Mouse (Mus musculus): Measurements from ENCODE around the gene Gh. TPM values are rescaled to one million over a fixed set of nuclear protein-coding genes. Genes with fewer than 3 reads are reported as not detected.

Gene Gh
- 8.6 to 12.0 TPM (median 11.0 TPM) in 4 replicates for total RNA-seq (2023)

GRCm38 (mm10) chr11:106301765-106302164, at the start of gene Gh:
Gene Gh, minus strand, starts transcription at chr11:106301865.

DNA sequence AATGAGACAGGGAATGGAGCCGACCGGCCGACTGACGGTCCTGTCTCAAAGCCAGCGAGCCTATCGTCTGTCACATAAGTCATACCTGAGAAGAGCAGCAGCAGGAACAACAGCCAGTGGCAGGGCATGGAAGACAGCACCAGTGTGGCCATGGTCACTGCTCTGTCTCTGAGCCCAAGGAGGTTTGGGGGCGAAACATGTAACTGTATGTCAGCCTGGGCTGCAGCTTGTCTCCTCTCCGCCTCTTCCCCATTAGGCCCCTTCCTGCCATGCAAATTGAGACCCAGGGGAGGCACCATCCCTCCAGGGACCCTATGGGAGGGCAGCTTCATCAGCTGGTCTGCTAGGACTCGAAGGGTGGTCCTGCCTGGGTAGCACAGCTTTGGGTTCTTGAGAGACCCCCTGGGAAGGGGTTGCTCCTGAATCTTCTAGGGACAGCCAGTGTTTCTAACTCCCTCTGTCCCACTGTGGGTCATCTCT, 12.7 kb upstream of the Gh start, which contains the start of gene Cd79b:
TSS of gene Cd79b (minus strand) at position 430 of the 480 bp plus-strand sequence.

DNA sequence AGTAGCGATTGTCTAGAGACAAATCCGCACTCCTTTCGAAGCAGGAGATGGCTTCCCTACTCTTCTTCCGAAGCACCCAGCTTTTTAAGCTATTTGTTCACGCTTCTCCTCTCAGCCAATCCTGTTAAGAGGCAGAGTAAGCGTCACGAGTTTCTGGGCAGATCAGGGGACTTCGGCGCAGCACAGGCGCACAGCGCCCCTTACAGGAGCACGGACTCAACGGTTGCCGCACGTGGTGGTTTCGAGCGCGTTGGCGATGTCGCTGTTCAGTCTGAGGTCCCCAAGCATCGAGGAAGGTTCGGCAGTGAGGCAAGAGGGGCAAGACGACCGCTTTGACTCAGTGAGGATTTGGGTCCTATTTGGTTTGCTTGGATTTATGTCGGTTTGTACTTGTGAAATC, 25.2 kb downstream of the Gh start, which contains the start of gene Tcam1:
TSS of gene Tcam1 (plus strand) at position 219 of the 400 bp plus-strand sequence.

DNA sequence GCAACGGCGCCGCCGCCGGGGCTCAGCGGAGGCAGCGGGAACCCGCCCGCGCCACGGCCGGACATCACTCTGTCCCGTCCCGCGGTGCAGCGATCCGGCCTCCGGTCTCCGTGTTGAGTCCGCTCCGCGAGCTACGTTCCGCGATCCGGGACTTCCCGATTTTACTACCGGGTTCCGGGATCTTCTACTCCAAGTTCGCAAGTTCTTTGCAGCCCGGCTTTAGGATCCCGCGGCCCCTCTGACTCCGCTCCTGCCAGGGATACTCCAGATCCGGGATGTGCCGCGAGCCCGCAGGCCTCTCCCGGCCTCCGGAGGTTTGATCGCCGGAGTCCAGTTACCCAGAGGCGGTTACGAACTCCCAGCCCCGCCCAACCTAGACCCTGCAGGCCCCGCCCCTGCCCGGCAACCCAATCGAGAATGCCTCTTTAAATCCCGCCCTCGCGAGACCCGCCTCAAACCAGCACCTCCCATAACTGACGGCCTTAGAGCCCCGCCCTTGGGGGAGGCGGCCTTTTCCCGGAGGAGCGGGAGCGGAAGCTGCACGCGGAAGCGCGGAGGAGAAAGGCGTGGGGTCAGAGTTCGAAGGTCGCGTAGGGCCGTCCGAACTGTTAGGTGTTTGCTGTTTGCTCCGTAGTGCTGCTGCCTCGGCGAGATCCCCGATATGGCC, 28.9 kb downstream of the Gh start, which contains the start of gene Smarcd2:
TSS of gene Smarcd2 (minus strand) at position 329 of the 667 bp plus-strand sequence.

DNA sequence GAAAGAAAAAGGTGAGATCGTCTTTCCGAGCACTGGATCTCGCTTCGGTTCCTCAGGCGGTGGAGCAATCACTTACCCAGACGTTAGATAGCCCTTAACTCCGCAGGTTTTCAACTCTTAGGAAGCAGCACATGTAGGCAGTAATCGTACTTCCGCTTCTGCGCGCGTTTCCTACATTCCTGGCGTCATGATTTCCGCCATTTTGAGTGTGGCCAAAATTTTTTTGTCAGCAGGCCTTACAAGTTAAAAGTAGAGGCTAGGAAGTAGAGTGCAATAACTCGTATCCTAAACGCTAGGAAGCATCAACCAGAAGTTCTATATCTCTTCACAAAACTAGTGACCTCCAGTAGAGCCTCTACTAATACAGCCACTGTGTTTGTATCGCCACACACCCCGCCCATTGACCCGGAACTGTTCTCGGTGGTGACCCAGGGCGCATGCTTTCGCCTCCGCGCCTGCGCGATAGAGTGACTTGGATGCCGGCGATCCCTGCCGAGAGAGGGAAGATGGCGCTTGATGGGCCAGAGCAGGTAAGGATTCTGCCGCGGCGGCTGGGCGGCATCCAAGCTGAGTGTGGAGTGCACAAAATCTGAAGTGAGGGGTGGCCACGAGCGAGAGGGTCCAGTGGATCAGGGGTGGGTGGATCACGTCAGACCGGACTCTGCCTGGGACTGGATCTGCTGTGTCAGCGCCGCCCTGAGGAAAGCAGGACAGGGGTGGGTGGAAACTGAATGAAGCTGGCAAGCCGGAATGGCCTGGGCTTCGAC, 45.8 kb downstream of the Gh start, which contains the start of the genes Ftsj3 and Psmc5:
TSS of gene Ftsj3 (minus strand) at position 395 of the 767 bp plus-strand sequence.
TSS of gene Psmc5 (plus strand) at position 470 of the 767 bp plus-strand sequence.

Other genes starting within 250 kb of the Gh start
- 6.9 to 9.6 TPM (median 8.7 TPM) in 4 replicates for gene Taco1, start 235.8 kb downstream of the Gh start, total RNA-seq (2023)
- gene Map3k3, start 217.3 kb downstream of the Gh start, total RNA-seq (2023): 123 to 133 TPM (median 131 TPM) in 4 replicates
- 6.0 to 12.4 TPM (median 8.7 TPM) in 4 replicates for gene Gm10840, start 141.0 kb downstream of the Gh start, total RNA-seq (2023)
- 449 to 469 TPM (median 459 TPM) in 4 replicates for gene Limd2, start 141.0 kb downstream of the Gh start, total RNA-seq (2023)
- gene Strada, start 99.7 kb downstream of the Gh start, total RNA-seq (2023): 40.6 to 45.5 TPM (median 44.0 TPM) in 4 replicates
- gene Ccdc47, start 85.5 kb downstream of the Gh start, total RNA-seq (2023): 34.5 to 46.0 TPM (median 40.2 TPM) in 4 replicates
- 62.9 to 70.1 TPM (median 66.8 TPM) in 4 replicates for gene Ddx42, start 84.9 kb downstream of the Gh start, total RNA-seq (2023)
- 56.4 to 76.1 TPM (median 69.5 TPM) in 4 replicates for gene Ftsj3, start 45.8 kb downstream of the Gh start, total RNA-seq (2023)
- 48.0 to 55.8 TPM (median 52.8 TPM) in 4 replicates for gene Psmc5, start 45.7 kb downstream of the Gh start, total RNA-seq (2023)
- 139 to 173 TPM (median 145 TPM) in 4 replicates for gene Smarcd2, start 28.9 kb downstream of the Gh start, total RNA-seq (2023)
- 0.32 to 0.42 TPM (median 0.41 TPM) in 3 of 4 replicates, not detected in the other for gene Tcam1, start 25.2 kb downstream of the Gh start, total RNA-seq (2023)
- 1,261 to 1,403 TPM (median 1,279 TPM) in 4 replicates for gene Cd79b, start 12.9 kb upstream of the Gh start, total RNA-seq (2023)
- gene Scn4a, start 51.4 kb upstream of the Gh start, total RNA-seq (2023): 17.0 to 20.9 TPM (median 18.2 TPM) in 4 replicates
- not detected in 4 replicates for gene Prr29, start 63.6 kb upstream of the Gh start, total RNA-seq (2023)
- 73.9 to 83.6 TPM (median 78.4 TPM) in 4 replicates for gene Icam2, start 86.2 kb upstream of the Gh start, total RNA-seq (2023)
- gene Ern1, start 186.0 kb upstream of the Gh start, total RNA-seq (2023): 11.1 to 13.5 TPM (median 11.6 TPM) in 4 replicates

All from B cell, adult 62 days (primary cell).